Mouse (Mus musculus): ENCODE measurements around the gene Cux2. TPM values are rescaled to one million over a fixed set of nuclear protein-coding genes. Genes with fewer than 3 reads are reported as not detected.

Gene Cux2
- total RNA-seq, 2 experiments from 2014 or later = 1.1 to 1.6 TPM

DNA sequence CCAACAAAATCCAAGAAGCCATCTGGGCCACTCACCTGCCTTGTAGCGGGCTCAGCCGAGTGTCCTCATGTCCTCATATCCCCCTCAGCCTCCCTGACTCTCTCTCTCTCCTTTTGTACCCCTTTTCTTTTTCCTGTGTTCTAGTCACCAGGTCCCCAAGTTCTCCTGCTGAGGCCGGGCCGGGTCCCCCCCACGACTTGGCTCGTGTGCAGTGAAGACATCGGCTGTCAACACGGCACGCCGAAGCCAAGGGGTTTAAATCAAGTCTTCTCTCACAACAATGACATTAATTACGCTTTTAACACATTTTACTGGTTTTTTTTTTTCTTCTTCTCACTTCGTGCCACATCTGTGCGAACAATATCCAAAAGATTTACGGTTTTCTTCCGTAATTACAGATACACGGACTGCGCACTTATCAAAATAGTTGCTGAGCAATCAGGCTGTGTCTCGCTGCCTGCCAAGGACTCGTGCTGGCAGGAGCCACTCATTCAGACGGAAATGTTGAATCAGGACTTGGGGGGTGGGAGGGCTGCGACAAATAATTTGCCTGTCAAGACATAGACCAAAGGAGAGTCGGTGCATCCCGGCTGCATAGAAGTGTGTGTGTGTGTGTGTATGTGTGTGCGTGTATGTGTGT is 154.7 kb downstream of the Cux2 start:
- intact Hi-C loops (cut with DNase I; ENCODE audit: low total_unique reads) = no loop called here
- DNase-seq = no peak

DNA sequence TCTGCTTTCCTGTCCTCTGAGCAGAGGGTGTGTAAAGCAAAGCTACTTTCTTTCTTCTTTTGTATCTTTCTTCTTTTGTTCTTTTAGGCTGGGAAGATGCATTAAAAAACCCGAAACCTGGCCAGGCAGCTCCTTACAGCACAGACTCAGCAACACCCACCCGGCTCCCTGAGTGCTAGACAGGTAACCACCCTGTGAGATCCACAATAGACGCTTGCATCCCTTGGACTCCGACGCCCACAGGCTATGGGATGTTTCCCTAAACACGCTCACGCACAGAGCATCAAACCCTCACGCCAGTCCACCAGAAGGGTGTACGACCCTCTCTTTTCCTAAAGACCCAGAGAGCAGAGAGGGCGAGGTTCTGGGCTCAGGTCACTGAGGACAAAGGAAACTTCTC is 155.3 kb downstream of the Cux2 start:
- intact Hi-C loops (cut with DNase I; ENCODE audit: low total_unique reads) = no loop called here
- no peak for DNase-seq

- DNase-seq = no peak
- intact Hi-C loops (cut with DNase I; ENCODE audit: low total_unique reads) = no loop called here
Observed at GRCm38 (mm10) chr5:121893581-121893980, 156.3 kb downstream of the Cux2 start.

DNA sequence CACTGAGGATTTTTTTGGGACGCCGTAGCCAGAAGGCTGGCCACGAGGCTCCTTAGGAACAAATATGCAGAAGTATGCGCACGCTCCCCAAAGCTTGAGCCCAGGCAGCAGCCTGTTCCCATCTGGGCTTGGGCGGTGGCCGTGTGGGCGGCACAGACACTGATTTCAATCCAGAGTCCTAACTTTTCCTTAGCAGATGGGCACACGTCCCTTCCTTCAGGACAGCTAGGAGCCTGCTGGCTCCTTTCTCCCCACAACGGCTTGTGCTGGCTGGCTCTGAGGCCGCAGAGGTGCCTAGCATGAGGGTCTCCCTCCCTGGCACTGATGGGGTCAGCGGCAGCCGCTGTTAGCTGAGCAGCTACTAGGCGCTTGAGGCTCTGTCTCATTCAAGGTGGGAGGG is 157.6 kb downstream of the Cux2 start:
- no peak for DNase-seq
- intact Hi-C loops (cut with DNase I; ENCODE audit: low total_unique reads) = no loop called here

- intact Hi-C loops (cut with DNase I; ENCODE audit: low total_unique reads) = no loop called here
Observed at GRCm38 (mm10) chr5:121890925-121891324, 159.0 kb downstream of the Cux2 start.

GRCm38 (mm10) chr5:121889819-121890362 is 160.0 kb downstream of the Cux2 start:
- intact Hi-C loops (cut with DNase I; ENCODE audit: low total_unique reads) = no loop called here

More at GRCm38 (mm10) chr5:121890925-121891324, 159.0 kb downstream of the Cux2 start:
- DNase-seq = no peak

DNA sequence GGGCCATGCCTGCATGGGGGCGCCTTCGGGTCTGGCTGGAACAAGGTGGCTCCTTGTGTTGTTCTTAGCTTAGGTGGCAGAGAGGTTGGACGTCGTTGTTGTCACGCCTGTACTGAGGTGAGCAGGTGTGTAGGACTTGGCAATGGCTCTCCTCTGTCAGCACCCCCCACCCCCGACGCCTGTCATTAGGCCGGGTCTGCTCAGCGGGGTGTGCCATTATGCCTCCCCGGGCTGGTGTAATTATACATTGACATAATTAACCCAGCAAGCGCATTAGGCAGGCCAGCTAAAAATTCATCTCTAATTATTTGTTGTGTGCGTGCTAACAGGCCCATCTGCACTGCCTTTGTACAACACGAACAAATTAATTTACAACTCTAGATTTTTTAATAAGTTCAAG is 160.5 kb downstream of the Cux2 start:
- DNase-seq = no peak
- intact Hi-C loops (cut with DNase I; ENCODE audit: low total_unique reads) = no loop called here

More at GRCm38 (mm10) chr5:121889819-121890362, 160.0 kb downstream of the Cux2 start:
- no peak for DNase-seq

DNA sequence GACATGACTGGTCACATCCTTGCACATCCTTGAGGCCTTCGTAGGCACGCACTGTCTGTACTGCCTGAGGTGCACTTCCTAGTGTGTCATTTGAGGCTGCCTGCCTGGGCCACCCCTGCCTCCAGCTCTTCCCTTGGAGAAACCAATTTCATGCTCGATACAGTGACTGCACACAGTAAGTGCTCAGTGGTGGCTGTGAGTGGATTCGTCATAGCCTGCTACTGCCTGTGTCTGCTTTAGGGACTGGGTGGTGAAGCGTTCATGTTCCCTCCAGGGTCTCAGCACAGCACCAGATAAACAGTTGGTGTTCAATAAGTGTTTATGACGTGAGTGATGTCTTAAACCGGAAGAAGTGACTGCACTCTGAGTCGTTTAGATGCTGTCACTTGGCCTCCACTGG is 166.5 kb downstream of the Cux2 start:
- intact Hi-C loops (cut with DNase I; ENCODE audit: low total_unique reads) = no loop called here
- DNase-seq = no peak

- intact Hi-C loops (cut with DNase I; ENCODE audit: low total_unique reads) = loop anchor here (10.0 kb wide), 1 partner anchor 176 kb away; the partner anchor contains the start of gene Cux2
- no peak for DNase-seq
Observed at GRCm38 (mm10) chr5:121879211-121879610, 170.7 kb downstream of the Cux2 start.

DNA sequence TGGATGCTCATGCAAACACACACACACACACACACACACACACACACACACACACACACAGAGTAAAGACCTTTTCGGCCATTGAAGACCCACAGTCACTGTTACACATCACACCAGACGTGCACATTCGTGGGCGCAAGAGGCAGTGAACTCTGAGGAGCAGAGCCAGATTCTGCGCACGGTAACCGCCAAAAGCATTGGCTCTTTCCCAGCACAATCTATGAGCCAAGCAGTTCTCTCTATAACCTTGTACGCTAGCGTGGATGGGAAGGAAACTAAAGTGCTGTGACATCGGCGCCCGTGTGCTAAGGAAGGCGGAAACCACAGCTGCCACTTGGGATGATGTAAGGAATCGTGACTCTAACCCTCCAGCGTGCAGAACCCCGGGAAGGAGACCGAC is 171.2 kb downstream of the Cux2 start:
- no peak for DNase-seq
- intact Hi-C loops (cut with DNase I; ENCODE audit: low total_unique reads) = loop anchor here (10.0 kb wide), 1 partner anchor 176 kb away; the partner anchor contains the start of gene Cux2

DNA sequence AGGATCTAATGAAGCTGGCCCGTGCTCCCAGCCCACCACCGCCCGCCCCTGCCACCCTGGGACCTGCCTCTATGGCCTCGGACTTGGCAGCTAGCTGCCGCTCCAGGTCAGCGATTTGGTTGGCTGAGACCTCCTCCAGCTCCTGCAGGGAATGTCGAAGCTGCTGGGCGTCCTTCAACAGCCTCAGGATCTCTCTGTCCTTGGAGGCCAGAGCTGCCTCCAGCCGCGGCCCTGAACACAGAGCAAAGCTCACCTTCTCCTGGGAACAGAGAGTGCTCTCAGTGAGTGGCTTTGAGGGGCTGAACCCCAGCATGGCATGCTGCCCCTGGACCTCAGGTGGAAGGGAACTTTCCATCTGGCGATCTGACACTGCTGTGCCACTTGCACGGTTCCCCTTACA is 173.0 kb downstream of the Cux2 start:
- no peak for DNase-seq
- intact Hi-C loops (cut with DNase I; ENCODE audit: low total_unique reads) = loop anchor here (10.0 kb wide), 1 partner anchor 178 kb away; the partner anchor contains the start of gene Cux2

- intact Hi-C loops (cut with DNase I; ENCODE audit: low total_unique reads) = loop anchor here (10.0 kb wide), 1 partner anchor 180 kb away; the partner anchor contains the start of gene Cux2
- DNase-seq = no peak
Observed at GRCm38 (mm10) chr5:121875041-121875440, 174.9 kb downstream of the Cux2 start.

DNA sequence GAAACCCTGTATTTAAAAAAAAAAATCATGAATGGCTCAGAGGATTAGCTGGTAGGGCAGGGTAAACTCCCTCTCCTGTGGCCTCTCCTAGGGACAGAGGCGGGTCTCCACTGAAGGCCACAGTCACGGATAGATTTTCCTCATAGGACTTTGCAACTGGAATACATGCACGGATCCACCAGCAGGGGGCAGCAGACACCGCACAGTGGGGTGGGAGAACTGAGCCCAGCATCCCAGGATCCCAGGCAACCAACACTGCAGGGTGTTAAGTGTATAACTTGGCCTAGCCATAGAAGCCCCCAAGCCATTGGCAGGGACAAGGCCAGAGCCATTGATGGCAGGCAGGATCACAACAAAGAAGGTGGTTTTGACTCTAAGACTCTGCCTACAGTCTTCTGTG is 177.7 kb downstream of the Cux2 start:
- intact Hi-C loops (cut with DNase I; ENCODE audit: low total_unique reads) = loop anchor here (5.0 to 10.0 kb wide), 2 partner anchors 183 to 215 kb away; partner anchors contain the start of gene Cux2
- peak; percentile 85 for DNase-seq

DNA sequence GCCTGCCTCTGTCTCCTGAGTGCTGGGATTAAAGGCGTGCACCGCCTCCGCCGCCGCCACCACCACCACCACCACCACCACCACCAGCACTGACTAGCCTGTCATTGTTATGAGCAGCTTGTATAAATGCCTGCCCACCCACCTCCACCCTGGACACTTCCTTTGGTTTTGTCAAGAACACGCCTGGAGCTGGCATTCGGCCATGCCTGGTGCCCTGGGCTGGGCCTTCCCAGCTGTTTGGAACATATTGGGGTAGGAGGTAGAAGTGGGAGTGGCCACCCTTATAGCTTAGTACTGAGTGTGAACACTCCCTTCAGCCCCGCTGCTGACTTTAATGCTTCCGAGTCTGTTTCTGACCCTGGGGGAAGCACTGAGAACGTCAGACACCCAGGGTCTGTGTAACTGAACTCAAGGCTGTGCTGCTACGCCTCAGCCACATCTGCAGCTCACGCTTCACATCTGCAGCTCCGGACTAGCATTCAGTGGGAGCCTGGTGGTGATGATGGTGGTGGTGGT is 178.3 kb downstream of the Cux2 start:
- DNase-seq = no peak
- intact Hi-C loops (cut with DNase I; ENCODE audit: low total_unique reads) = loop anchor here (5.0 to 10.0 kb wide), 2 partner anchors 183 to 216 kb away; partner anchors contain the start of gene Cux2

GRCm38 (mm10) chr5:121870832-121871231 is 179.1 kb downstream of the Cux2 start:
- intact Hi-C loops (cut with DNase I; ENCODE audit: low total_unique reads) = loop anchor here (5.0 to 10.0 kb wide), 2 partner anchors 184 to 216 kb away; partner anchors contain the start of gene Cux2
- DNase-seq = no peak

DNA sequence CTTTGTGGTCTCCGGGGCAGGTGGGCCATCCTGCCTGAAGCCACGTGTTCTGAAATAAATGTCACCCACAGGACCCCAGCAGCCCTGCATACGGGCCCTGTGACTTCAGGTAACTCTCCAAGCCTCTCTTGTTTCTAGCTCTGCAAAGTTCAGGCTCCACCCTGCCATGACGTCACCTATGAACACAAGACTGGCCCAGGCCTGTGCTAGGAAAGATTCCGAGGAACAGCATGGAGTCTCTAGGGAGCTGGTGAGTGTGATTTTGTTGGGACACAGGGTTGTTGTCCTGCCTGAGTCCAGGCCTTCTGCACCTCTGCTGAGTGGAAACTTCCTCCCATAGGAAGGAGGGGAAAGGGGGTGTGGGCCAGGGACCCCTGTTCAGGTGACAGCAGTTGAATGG is 181.9 kb downstream of the Cux2 start:
- intact Hi-C loops (cut with DNase I; ENCODE audit: low total_unique reads) = no loop called here
- DNase-seq = no peak

DNA sequence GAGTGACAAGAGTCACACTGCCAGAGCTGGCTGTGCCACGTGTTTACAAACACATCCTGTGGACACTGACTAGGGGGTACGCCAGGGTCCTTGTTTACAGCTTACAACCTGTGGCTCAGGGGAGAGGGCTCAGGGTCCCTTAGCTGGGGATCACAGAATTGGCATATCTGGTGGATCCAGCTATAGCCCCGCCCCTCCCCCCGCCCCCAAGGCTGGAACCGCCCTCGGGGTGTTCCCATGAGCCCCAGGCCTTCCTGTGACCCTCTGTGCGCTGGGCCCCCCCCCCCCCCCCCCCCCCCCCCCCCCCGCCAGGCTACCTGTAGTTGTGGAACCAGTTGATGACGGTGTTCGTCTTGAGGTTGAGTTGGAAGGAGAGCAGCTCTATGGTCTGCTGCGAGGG is 185.6 kb downstream of the Cux2 start:
- intact Hi-C loops (cut with DNase I; ENCODE audit: low total_unique reads) = no loop called here
- no peak for DNase-seq

DNA sequence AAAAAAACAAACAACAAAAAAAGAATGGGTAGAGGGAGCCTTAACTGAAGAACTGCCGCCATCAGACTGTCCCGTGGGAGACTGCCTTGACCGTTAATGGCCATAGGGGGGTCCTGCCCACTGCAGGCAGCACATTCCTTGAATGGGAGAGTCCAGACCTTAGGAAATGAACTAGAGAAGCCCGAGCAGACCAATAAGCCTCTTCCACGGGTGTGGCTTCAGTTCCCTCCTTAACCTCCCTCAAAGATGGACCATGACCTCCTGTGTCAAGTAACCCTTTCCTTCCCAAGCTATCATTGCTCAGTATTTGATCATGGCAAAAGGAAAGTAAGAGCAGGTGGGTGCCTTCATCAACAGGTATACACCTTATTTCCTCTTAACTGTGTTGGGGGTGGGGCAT is 187.9 kb downstream of the Cux2 start:
- intact Hi-C loops (cut with DNase I; ENCODE audit: low total_unique reads) = no loop called here
- DNase-seq = no peak

GRCm38 (mm10) chr5:121858427-121858826 is 191.5 kb downstream of the Cux2 start:
- DNase-seq = no peak
- intact Hi-C loops (cut with DNase I; ENCODE audit: low total_unique reads) = no loop called here

DNA sequence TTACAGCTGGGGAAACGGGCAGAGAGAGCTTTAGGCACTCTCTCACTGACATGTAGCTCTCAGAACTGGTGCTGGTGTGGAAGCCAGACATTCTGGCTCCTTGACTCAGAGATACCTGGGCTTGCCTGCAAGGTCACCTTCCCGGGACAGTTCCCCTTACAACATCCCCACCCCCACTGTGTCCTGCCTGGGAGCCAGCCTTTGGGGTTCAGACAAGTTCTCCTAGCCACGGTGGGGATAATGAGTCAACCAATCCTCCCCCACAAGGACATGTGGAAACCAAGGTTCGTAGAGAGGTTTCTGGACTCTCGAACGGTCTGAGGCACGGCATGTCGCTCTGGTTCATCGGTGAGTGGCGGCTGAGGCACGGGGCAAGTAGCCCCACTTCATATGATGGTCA is 193.2 kb downstream of the Cux2 start:
- DNase-seq = no peak
- intact Hi-C loops (cut with DNase I; ENCODE audit: low total_unique reads) = no loop called here

DNA sequence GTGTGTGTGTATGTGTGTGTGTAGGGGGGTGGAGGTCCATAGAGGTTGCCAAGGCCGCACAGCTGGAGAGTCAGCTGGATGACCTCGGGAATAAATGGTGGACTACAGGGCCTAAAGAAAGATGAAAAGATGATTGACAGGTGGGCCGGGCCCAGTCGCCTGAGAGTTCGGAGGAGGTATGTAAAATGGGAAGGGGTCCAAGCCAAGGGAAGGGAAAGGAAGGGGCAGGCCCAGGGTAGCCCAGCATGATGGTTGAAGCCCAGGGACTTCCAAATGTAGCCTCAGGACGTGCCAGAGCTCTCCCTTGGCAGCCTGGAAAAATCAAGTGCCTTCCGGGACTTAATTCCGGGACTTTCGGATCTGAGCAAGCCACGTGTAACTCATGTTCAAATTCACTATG is 195.1 kb downstream of the Cux2 start:
- intact Hi-C loops (cut with DNase I; ENCODE audit: low total_unique reads) = no loop called here

More for the DNA sequence above, 195.1 kb downstream of the Cux2 start:
- DNase-seq = no peak

Measured in gastrocnemius, postnatal 14 days (tissue).